Mouse (Mus musculus): ENCODE results near the gene Dclk1. TPM values are rescaled to one million over a fixed set of nuclear protein-coding genes. Genes with fewer than 3 reads are reported as not detected.

Gene Dclk1
- polyA plus RNA-seq, 1 experiment from 2014 or later = 171 TPM

DNA sequence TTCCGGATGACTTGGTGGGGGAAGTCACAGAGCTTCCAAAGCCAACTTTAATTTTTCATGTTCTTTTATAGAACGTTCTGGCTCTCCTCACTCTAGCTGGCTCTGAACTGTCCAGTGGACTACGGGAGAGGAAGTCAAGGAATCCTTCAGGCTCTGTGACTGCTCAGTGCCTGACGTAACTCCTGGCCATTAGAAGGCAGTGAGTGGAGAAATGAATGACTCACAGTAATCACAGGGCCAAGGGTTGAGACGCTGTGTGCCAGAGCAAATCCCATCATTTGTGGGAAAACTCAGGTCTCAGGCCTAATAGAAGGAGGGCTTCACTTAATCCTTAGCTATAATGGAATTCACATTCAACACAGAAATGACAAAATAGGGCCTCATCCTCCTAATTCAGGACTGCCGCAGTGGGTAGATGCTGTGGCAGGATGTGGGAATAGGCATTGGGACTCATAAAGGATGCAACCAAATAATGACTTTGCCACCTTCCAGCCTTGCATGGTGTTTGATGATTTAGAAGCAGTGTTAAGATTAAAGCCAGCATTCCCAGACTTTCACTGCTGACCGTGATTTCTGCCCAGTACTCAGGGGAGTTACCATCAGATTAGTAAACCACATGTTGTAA, 65.5 kb downstream of the Dclk1 start:
- Histone ChIP-seq H3K4me1 (no peaks in the 10 kb centered on the region), H3K9ac (no peak overlapping the region), H3K9me3 (replicated peaks) (no peaks in the 10 kb centered on the region), H3K4me3 (no peak overlapping the region), H3K4me2 (replicated peaks) (no peak overlapping the region), H3K36me3 (no peaks in the 10 kb centered on the region), H3K27ac (no peak overlapping the region), H3K27me3 (no peaks in the 10 kb centered on the region)
- WGBS = 72% methylated on average over 7 of the region's 7 CpGs
- no peak for ATAC-seq (ENCODE audit: low FRiP score)

DNA sequence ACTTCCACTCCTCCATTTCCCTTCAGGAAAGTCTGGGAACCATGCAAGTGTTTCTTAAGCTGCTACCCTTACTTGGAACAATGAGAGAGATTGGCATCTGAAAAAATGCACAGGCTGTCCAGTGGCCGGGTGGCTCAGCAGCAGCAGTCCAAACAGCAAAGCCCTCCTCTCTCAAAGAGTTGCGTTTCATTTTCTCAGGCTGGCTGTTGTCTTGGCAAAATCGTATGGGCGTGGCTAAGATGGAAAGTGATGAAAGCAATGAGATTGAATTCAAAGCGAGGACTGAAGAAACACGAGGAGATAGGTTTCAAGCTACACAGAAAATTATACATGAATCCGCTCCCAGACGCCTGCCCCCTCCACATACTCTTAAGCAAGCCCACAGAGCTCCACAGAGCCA, 67.8 kb downstream of the Dclk1 start:
- 57% methylated on average over 8 of the region's 8 CpGs for WGBS
- no peaks in the 10 kb centered on the region for H3K27me3 ChIP-seq
- H3K27ac ChIP-seq = no peak overlapping the region
- H3K4me2 ChIP-seq (replicated peaks) = no peak overlapping the region
- 0 out of 2 replicates have a peak, but pooled peaks cover 3% of the 10 kb centered on the region for H3K36me3 ChIP-seq
- no peaks in the 10 kb centered on the region for H3K9me3 ChIP-seq (replicated peaks)
- no peak for ATAC-seq (ENCODE audit: low FRiP score)
- no peak overlapping the region for H3K4me3 ChIP-seq
- no peaks in the 10 kb centered on the region for H3K4me1 ChIP-seq
- no peak overlapping the region for H3K9ac ChIP-seq

- ATAC-seq (ENCODE audit: low FRiP score) = no peak
- Histone ChIP-seq H3K4me1 (no peaks in the 10 kb centered on the region), H3K27ac (no peak overlapping the region), H3K9me3 (replicated peaks) (no peaks in the 10 kb centered on the region), H3K27me3 (no peaks in the 10 kb centered on the region), H3K9ac (no peak overlapping the region), H3K36me3 (0 out of 2 replicates have a peak, but pooled peaks cover 3% of the 10 kb centered on the region), H3K4me3 (no peak overlapping the region), H3K4me2 (replicated peaks) (no peak overlapping the region)
- WGBS = 91% methylated on average over 8 of the region's 8 CpGs
Observed at GRCm38 (mm10) chr3:55315827-55316226, 73.7 kb downstream of the Dclk1 start.

GRCm38 (mm10) chr3:55318021-55318420, 75.9 kb downstream of the Dclk1 start:
- 91% methylated on average over 1 of the region's 1 CpGs for WGBS
- Histone ChIP-seq H3K27ac (no peak overlapping the region), H3K27me3 (no peaks in the 10 kb centered on the region), H3K4me1 (no peaks in the 10 kb centered on the region), H3K9me3 (replicated peaks) (no peaks in the 10 kb centered on the region), H3K36me3 (0 out of 2 replicates have a peak, but pooled peaks cover 3% of the 10 kb centered on the region), H3K4me3 (no peak overlapping the region), H3K9ac (no peak overlapping the region), H3K4me2 (replicated peaks) (no peak overlapping the region)
- no peak for ATAC-seq (ENCODE audit: low FRiP score)

- no peaks in the 10 kb centered on the region for H3K36me3 ChIP-seq
- H3K9me3 ChIP-seq (replicated peaks) = no peaks in the 10 kb centered on the region
- ATAC-seq (ENCODE audit: low FRiP score) = no peak
- H3K4me1 ChIP-seq = no peaks in the 10 kb centered on the region
- H3K4me3 ChIP-seq = no peak overlapping the region
- H3K27ac ChIP-seq = no peak overlapping the region
- 88% methylated on average over 3 of the region's 3 CpGs for WGBS
- H3K9ac ChIP-seq = no peak overlapping the region
- no peaks in the 10 kb centered on the region for H3K27me3 ChIP-seq
- no peak overlapping the region for H3K4me2 ChIP-seq (replicated peaks)
Observed at GRCm38 (mm10) chr3:55320572-55320971, 78.4 kb downstream of the Dclk1 start.

GRCm38 (mm10) chr3:55324029-55324428, 81.9 kb downstream of the Dclk1 start:
- no peaks in the 10 kb centered on the region for H3K4me1 ChIP-seq
- H3K4me2 ChIP-seq (replicated peaks) = no peak overlapping the region
- H3K9ac ChIP-seq = no peak overlapping the region
- H3K9me3 ChIP-seq (replicated peaks) = no peaks in the 10 kb centered on the region
- no peak overlapping the region for H3K4me3 ChIP-seq
- 75% methylated on average over 1 of the region's 1 CpGs for WGBS
- no peak overlapping the region for H3K27ac ChIP-seq
- ATAC-seq (ENCODE audit: low FRiP score) = no peak
- H3K27me3 ChIP-seq = no peaks in the 10 kb centered on the region
- H3K36me3 ChIP-seq = no peaks in the 10 kb centered on the region

DNA sequence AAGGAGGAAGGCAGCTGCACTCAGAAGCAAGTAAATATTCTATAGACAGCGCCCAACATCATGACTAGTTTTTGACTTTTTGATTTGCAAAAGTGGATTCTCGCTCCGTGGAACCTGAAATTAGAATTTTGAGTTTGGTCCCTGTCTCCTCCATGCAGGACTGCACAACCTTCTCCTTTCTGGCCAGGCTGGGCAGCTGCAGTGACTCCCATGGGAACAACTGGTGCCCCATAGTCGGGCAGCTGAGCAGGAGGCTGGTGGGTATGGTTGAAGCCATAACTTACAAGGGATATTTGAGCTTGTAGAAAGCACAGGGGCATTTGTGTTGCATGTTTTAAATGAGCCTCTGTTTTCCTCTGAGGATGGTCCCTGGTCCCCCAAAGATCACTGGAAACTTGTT, 88.3 kb downstream of the Dclk1 start:
- Histone ChIP-seq H3K27ac (no peak overlapping the region), H3K9ac (no peak overlapping the region), H3K9me3 (replicated peaks) (peaks cover 4% of the 10 kb centered on the region; the same call in 1 of the 2 replicates), H3K4me3 (no peak overlapping the region), H3K4me2 (replicated peaks) (no peak overlapping the region), H3K36me3 (0 out of 2 replicates have a peak, but pooled peaks cover 8% of the 10 kb centered on the region), H3K4me1 (no peaks in the 10 kb centered on the region), H3K27me3 (no peaks in the 10 kb centered on the region)
- no peak for ATAC-seq (ENCODE audit: low FRiP score)
- WGBS = 90% methylated on average over 4 of the region's 4 CpGs

- H3K27ac ChIP-seq = no peak overlapping the region
- no peaks in the 10 kb centered on the region for H3K4me1 ChIP-seq
- no peaks in the 10 kb centered on the region for H3K27me3 ChIP-seq
- no peak for ATAC-seq (ENCODE audit: low FRiP score)
- no peak overlapping the region for H3K4me2 ChIP-seq (replicated peaks)
- H3K4me3 ChIP-seq = no peak overlapping the region
- peaks cover 4% of the 10 kb centered on the region; the same call in 1 of the 2 replicates for H3K9me3 ChIP-seq (replicated peaks)
- H3K9ac ChIP-seq = no peak overlapping the region
- H3K36me3 ChIP-seq = 0 out of 2 replicates have a peak, but pooled peaks cover 8% of the 10 kb centered on the region
Observed at GRCm38 (mm10) chr3:55331694-55332093, 89.5 kb downstream of the Dclk1 start.

DNA sequence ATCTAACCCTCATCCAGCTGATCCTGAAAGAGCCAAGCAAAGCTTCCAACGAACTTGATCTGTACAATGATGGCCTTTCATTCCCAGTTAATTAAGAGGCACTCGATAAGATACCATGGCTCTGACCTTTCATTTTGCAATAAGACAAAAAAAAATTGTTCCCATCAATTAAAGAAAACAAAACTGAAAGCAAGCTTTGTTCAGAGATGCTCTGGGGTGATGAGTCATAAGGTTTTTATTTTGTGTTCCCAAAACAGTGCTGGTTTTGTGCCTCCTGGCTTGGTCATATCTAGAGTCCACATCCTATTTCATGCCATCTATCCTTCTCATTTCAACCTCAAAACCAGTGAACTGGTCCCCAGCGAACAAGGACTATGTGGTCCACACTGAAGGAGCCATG, 91.3 kb downstream of the Dclk1 start:
- no peak overlapping the region for H3K4me2 ChIP-seq (replicated peaks)
- 0 out of 2 replicates have a peak, but pooled peaks cover 8% of the 10 kb centered on the region for H3K36me3 ChIP-seq
- 69% methylated on average over 3 of the region's 3 CpGs for WGBS
- no peak for ATAC-seq (ENCODE audit: low FRiP score)
- H3K4me3 ChIP-seq = no peak overlapping the region
- no peak overlapping the region for H3K27ac ChIP-seq
- H3K9me3 ChIP-seq (replicated peaks) = peaks cover 4% of the 10 kb centered on the region; the same call in 1 of the 2 replicates
- H3K4me1 ChIP-seq = no peaks in the 10 kb centered on the region
- no peak overlapping the region for H3K9ac ChIP-seq
- no peaks in the 10 kb centered on the region for H3K27me3 ChIP-seq

DNA sequence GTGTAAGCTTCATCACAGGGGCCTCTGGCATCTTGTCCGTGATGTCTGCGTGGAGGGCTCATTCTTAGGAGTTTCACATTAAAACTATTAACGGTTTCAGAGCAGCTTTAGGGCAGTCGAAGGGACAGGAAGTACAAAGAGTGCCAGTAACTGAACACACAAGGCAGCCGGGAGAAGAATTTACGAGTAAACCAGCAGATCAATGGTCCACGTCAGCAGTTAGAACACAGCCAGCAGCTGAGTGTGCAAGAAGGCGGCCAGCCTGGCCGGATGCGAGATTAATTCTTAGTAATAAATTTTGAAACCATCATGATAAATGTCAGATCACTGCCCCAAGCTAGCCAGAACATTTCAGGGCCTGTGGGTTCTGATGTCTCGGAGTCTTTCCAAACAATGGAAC, 94.7 kb downstream of the Dclk1 start:
- Histone ChIP-seq H3K36me3 (0 out of 2 replicates have a peak, but pooled peaks cover 3% of the 10 kb centered on the region), H3K4me1 (peaks cover 4% of the 10 kb centered on the region; the same call in 1 of the 2 replicates), H3K27me3 (no peaks in the 10 kb centered on the region), H3K4me3 (no peak overlapping the region), H3K9ac (no peak overlapping the region), H3K9me3 (replicated peaks) (no peaks in the 10 kb centered on the region), H3K4me2 (replicated peaks) (no peak overlapping the region), H3K27ac (no peak overlapping the region)
- no peak for ATAC-seq (ENCODE audit: low FRiP score)
- 91% methylated on average over 11 of the region's 11 CpGs for WGBS

DNA sequence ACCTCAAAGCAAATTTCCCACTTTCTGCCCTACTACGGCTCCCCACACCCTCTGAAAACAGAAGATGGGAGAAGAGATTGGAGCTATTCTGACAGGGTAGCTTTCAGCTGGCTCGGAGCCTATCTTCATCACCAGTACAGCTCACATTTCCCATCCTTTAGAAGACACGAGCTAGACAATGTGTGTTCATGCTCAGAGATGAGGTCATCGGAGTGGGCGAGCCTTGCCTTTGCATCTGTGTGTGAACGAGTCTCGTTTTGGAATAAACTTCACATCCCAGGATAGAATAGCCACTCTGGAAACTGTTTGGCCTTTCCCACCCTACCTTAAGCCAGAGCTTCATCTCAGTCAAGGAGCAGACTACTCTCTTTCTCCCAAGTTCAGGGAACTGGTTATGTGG, 95.5 kb downstream of the Dclk1 start:
- Histone ChIP-seq H3K4me2 (replicated peaks) (no peak overlapping the region), H3K4me3 (no peak overlapping the region), H3K36me3 (no peaks in the 10 kb centered on the region), H3K4me1 (peaks cover 4% of the 10 kb centered on the region; the same call in 1 of the 2 replicates), H3K9me3 (replicated peaks) (no peaks in the 10 kb centered on the region), H3K27ac (no peak overlapping the region), H3K27me3 (no peaks in the 10 kb centered on the region), H3K9ac (no peak overlapping the region)
- 90% methylated on average over 7 of the region's 7 CpGs for WGBS
- ATAC-seq (ENCODE audit: low FRiP score) = no peak

DNA sequence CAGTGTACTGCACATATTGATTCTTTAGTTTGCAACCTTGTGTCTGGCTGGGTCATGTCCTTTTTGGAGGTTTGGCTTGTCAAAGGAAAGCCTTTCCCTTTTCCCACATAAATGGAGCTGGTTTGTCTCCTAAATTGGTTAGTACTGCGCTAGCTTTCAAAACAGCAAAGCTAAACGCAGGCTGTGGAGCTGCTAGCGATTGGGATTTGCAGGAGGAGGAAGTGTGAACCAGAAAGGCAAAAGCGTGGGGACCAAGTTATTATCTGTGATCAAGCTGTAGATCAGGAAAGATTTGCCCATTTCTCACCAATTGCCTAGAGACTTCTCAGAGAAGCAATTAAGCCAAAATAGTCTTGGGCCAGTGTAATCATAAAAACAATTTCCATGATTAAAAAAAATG, 100.3 kb downstream of the Dclk1 start:
- no peak for ATAC-seq (ENCODE audit: low FRiP score)
- Histone ChIP-seq H3K27ac (no peak overlapping the region), H3K4me3 (no peak overlapping the region), H3K4me2 (replicated peaks) (no peak overlapping the region), H3K9ac (no peak overlapping the region), H3K27me3 (no peaks in the 10 kb centered on the region), H3K4me1 (peaks cover 18% of the 10 kb centered on the region), H3K36me3 (no peaks in the 10 kb centered on the region), H3K9me3 (replicated peaks) (no peaks in the 10 kb centered on the region)
- WGBS = 87% methylated on average over 4 of the region's 4 CpGs

DNA sequence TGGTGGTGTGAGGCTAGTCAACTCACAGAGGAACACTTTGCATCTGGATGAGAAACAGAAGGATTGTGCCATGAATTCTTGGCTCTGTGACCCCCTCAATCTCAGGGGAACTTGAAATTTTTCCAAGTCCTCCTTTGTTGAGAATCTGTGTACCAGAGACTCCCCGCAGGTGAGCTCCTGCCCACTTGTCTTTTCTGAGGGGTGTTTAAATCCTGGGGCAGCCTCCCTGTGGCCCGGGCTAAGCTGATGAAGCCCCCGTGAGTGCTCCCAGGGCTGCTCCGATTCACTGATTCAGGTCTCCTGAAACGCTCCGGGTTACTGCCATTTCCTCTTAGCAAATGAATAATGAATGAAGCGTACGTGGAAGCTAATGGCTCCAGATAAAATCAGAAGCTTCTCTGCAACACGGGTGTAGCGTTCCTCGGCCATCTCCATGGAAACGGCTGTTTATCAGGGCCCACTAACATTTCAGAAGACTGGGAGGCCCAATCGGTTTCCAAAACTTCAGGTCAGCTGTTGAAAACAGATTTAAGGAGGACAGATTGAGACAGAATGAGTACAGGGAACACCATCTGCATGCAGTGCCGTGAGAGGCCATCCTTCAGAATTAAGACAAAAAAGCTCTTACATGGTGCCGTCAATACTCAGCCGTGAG, 105.3 kb downstream of the Dclk1 start:
- 13% methylated on average over 16 of the region's 16 CpGs for WGBS

More for the DNA sequence above, 105.3 kb downstream of the Dclk1 start:
- peak; percentile 57 for ATAC-seq (ENCODE audit: low FRiP score)
- Histone ChIP-seq H3K36me3 (no peaks in the 10 kb centered on the region), H3K4me2 (replicated peaks) (peak overlapping the region; percentile 24), H3K4me3 (no peak overlapping the region), H3K27ac (peak overlapping the region; percentile 89), H3K9ac (0 out of 2 replicates have a peak overlapping the region, but pooled peaks have one; percentile 38), H3K9me3 (replicated peaks) (no peaks in the 10 kb centered on the region), H3K27me3 (no peaks in the 10 kb centered on the region), H3K4me1 (peaks cover 59% of the 10 kb centered on the region)
